Comparison of ENCODE assay signal across 9 mouse cellular contexts in the genomic region with DNA sequence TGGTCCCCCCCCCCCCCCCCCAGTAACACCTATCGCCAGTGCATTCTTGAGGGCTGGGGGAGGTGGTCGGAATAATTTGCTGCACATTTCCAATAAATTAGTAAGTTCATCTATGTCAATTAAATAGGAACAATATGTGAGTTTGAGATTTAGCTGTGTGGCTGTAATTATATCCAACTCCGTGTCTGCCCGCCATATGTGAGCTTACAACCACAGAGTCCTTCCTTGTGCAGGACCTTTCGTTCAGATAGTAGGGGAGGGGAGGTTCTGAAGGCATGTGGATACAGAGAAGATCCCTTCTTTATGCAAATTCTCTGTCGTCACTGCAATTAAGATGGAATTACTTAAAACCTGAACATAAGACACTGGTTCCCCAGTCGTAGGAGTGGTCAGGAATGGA. TPM values are rescaled to one million over a fixed set of nuclear protein-coding genes. Genes with fewer than 3 reads are reported as not detected.
A peak's percentile ranks its signal among the peaks of the same experiment; 100 is the strongest.
DNase-seq lines count a peak whose midpoint lies in the region; ATAC-seq and TF ChIP-seq lines count a peak whose summit lies in the region.
"Had no signal": no experiment of that assay in that cellular context is flagged by ENCODE, and none has a peak within 500 bp of the region (broad histone marks: within the 10 kb centered on the region; RNA-seq: fewer than 3 reads in every experiment).

No protein-coding gene starts in this region.

- 66% methylated on average over 7 of the region's 7 CpGs for WGBS in lung, embryonic 15.5 days
- WGBS in forebrain, embryonic 16.5 days: 27% methylated on average over 7 of the region's 7 CpGs
- WGBS in limb, embryonic 14.5 days: 18% methylated on average over 7 of the region's 7 CpGs
- 60% methylated on average over 7 of the region's 7 CpGs for WGBS in stomach, embryonic 16.5 days

- no peak for TF ChIP-seq POLR2A in limb, embryonic 14.5 days (IDR thresholded peaks at IDR 0.05; ENCODE audit: borderline replicate concordance, extremely low read depth, insufficient read depth, insufficient read length)

- no peaks in the 10 kb centered on the region for H3K36me3 ChIP-seq in lung, embryonic 15.5 days
- no peaks in the 10 kb centered on the region for H3K36me3 ChIP-seq in forebrain, embryonic 16.5 days (ENCODE audit: control insufficient read depth, insufficient read depth)
- peaks cover 4% of the 10 kb centered on the region; the same call in 1 of the 2 replicates for H3K36me3 ChIP-seq in limb, embryonic 14.5 days (ENCODE audit: control insufficient read depth, insufficient read depth, low read length)
- H3K36me3 ChIP-seq in stomach, embryonic 16.5 days (ENCODE audit: control insufficient read depth, insufficient read depth, low read length): no peaks in the 10 kb centered on the region

- peaks cover 62% of the 10 kb centered on the region for H3K4me1 ChIP-seq in lung, embryonic 15.5 days
- H3K4me1 ChIP-seq in forebrain, embryonic 16.5 days (replicated peaks; ENCODE audit: control insufficient read depth, insufficient read depth, low read length): peaks cover 51% of the 10 kb centered on the region
- H3K4me1 ChIP-seq in limb, embryonic 14.5 days (ENCODE audit: control insufficient read depth, insufficient read depth, low read length): peaks cover 49% of the 10 kb centered on the region
- H3K4me1 ChIP-seq in stomach, embryonic 16.5 days (ENCODE audit: control insufficient read depth, insufficient read depth, low read length): peaks cover 54% of the 10 kb centered on the region

- intact Hi-C loops in left cerebral cortex, postnatal 14 days (cut with DNase I): loop anchor here (10.0 kb wide), 1 partner anchor 180 kb away; no protein-coding TSS in a partner anchor

- H3K27ac ChIP-seq in lung, embryonic 15.5 days: no peak overlapping the region
- no peak overlapping the region for H3K27ac ChIP-seq in forebrain, embryonic 16.5 days (ENCODE audit: low read length)
- no peak overlapping the region for H3K27ac ChIP-seq in limb, embryonic 14.5 days (replicated peaks; ENCODE audit: low read depth, low read length)
- no peak overlapping the region for H3K27ac ChIP-seq in stomach, embryonic 16.5 days (ENCODE audit: low read length)

- DNase-seq in lung, postnatal 10 days: no peak
- peak; percentile 52 for DNase-seq in limb, embryonic 14.5 days (ENCODE audit: low spot score)
- DNase-seq in thymus, adult 18-20 months: no peak
- no peak for DNase-seq in left cerebral cortex, postnatal 14 days (ENCODE audit: low spot score in 2 of 2)
- DNase-seq: heart, postnatal 10 days; left cerebral cortex, postnatal 4 days had no signal

- no peaks in the 10 kb centered on the region for H3K27me3 ChIP-seq in lung, embryonic 15.5 days
- no peaks in the 10 kb centered on the region for H3K27me3 ChIP-seq in forebrain, embryonic 16.5 days (replicated peaks; ENCODE audit: control insufficient read depth, insufficient read depth, low read length)
- no peaks in the 10 kb centered on the region for H3K27me3 ChIP-seq in limb, embryonic 14.5 days (ENCODE audit: control insufficient read depth, insufficient read depth, low read length)
- H3K27me3 ChIP-seq in stomach, embryonic 16.5 days (ENCODE audit: control insufficient read depth, insufficient read depth, low read length): no peaks in the 10 kb centered on the region

- H3K4me3 ChIP-seq in lung, embryonic 15.5 days: peak overlapping the region; percentile 83
- H3K4me3 ChIP-seq in forebrain, embryonic 16.5 days (replicated peaks; ENCODE audit: low read length): peak overlapping the region; percentile 89
- H3K4me3 ChIP-seq in limb, embryonic 14.5 days (replicated peaks; ENCODE audit: low read length): peak overlapping the region; percentile 82
- H3K4me3 ChIP-seq in stomach, embryonic 16.5 days (replicated peaks; ENCODE audit: low read length): peak overlapping the region; percentile 85

- H3K4me2 ChIP-seq in lung, embryonic 15.5 days: peak overlapping the region; percentile 95
- peak overlapping the region; percentile 57 for H3K4me2 ChIP-seq in forebrain, embryonic 16.5 days (ENCODE audit: low read length)
- peak overlapping the region; percentile 84 for H3K4me2 ChIP-seq in limb, embryonic 14.5 days (replicated peaks; ENCODE audit: low read depth, low read length, severe bottlenecking)
- H3K4me2 ChIP-seq in stomach, embryonic 16.5 days (ENCODE audit: low read depth, low read length): peak overlapping the region; percentile 96

- H3K9me3 ChIP-seq in lung, embryonic 15.5 days: no peaks in the 10 kb centered on the region
- no peaks in the 10 kb centered on the region for H3K9me3 ChIP-seq in forebrain, embryonic 16.5 days (ENCODE audit: control insufficient read depth, low read length)
- no peaks in the 10 kb centered on the region for H3K9me3 ChIP-seq in limb, embryonic 14.5 days (ENCODE audit: control insufficient read depth, low read length)
- H3K9me3 ChIP-seq in stomach, embryonic 16.5 days (replicated peaks; ENCODE audit: control insufficient read depth, low read length): no peaks in the 10 kb centered on the region

- ATAC-seq in lung, embryonic 15.5 days (ENCODE audit: borderline replicate concordance, extremely low read depth, low FRiP score, low TSS enrichment): no peak
- ATAC-seq in forebrain, embryonic 16.5 days: no peak
- ATAC-seq in limb, embryonic 14.5 days (ENCODE audit: low FRiP score, low read depth): no peak
- ATAC-seq in stomach, embryonic 16.5 days (ENCODE audit: insufficient read depth, low FRiP score): no peak

- H3K9ac ChIP-seq in lung, embryonic 15.5 days: no peak overlapping the region
- H3K9ac ChIP-seq in forebrain, embryonic 16.5 days (replicated peaks; ENCODE audit: low read depth, low read length): no peak overlapping the region
- H3K9ac ChIP-seq in limb, embryonic 14.5 days (ENCODE audit: low read depth, low read length, severe bottlenecking): peak overlapping the region; percentile 85
- 0 out of 2 replicates have a peak overlapping the region, but pooled peaks have one; percentile 8 for H3K9ac ChIP-seq in stomach, embryonic 16.5 days (ENCODE audit: low read length)

RNA-seq across cellular contexts. Expression of a gene that starts 2.1 kb away (rescaled TPM):
- polyA plus RNA-seq in lung, embryonic 15.5 days (2015; fragmentation: Nextera tagmentation; extraction: Ambion mirVana): 161 and 168 TPM in 2 replicates
- 175 and 198 TPM in 2 replicates for polyA plus RNA-seq in forebrain, embryonic 16.5 days (2015; fragmentation: Nextera tagmentation; extraction: Ambion mirVana)
- polyA plus RNA-seq in limb, embryonic 14.5 days (2012; rRNA removed): 141 and 149 TPM in 2 replicates
- polyA plus RNA-seq in limb, embryonic 14.5 days (2014; fragmentation: Nextera tagmentation; extraction: Ambion mirVana): 197 and 206 TPM in 2 replicates
- polyA plus RNA-seq in stomach, embryonic 16.5 days (2015; fragmentation: Nextera tagmentation; extraction: Ambion mirVana): 134 and 146 TPM in 2 replicates
- 100 to 1,000 TPM; 201 to 209 TPM for total RNA-seq in left cerebral cortex, postnatal 14 days (2021)

RNA-seq across cellular contexts. Expression of a gene that starts 50.5 kb away (rescaled TPM):
- polyA plus RNA-seq in lung, embryonic 15.5 days (2015; fragmentation: Nextera tagmentation; extraction: Ambion mirVana): 1.5 and 1.7 TPM in 2 replicates
- polyA plus RNA-seq in forebrain, embryonic 16.5 days (2015; fragmentation: Nextera tagmentation; extraction: Ambion mirVana): 0.06 TPM in 1 of 2 replicates, not detected in the other
- polyA plus RNA-seq in limb, embryonic 14.5 days (2012; rRNA removed): 0.24 and 0.34 TPM in 2 replicates
- 0.68 and 0.73 TPM in 2 replicates for polyA plus RNA-seq in limb, embryonic 14.5 days (2014; fragmentation: Nextera tagmentation; extraction: Ambion mirVana)
- 1.8 and 2.0 TPM in 2 replicates for polyA plus RNA-seq in stomach, embryonic 16.5 days (2015; fragmentation: Nextera tagmentation; extraction: Ambion mirVana)
- total RNA-seq in left cerebral cortex, postnatal 14 days (2021): 1 to 10 TPM; 5.2 to 6.8 TPM

Comparison
In these comparisons a context has a peak if more than half of its experiments do, and no peak if none do; other contexts are left out.
1. H3K9ac ChIP-seq: peak in limb, embryonic 14.5 days (single experiment) and stomach, embryonic 16.5 days (single experiment); none in lung, embryonic 15.5 days (single experiment) and forebrain, embryonic 16.5 days (single experiment).
2. Peak in every context shown above with its lines, with median percentiles within 50 percentile points of each other: H3K4me2 ChIP-seq and H3K4me3 ChIP-seq.